Mouse (Mus musculus) ES-E14 (cell line): ENCODE results near the gene Fam189a1. TPM values are rescaled to one million over a fixed set of nuclear protein-coding genes. Genes with fewer than 3 reads are reported as not detected.

Experiments used
- DNase-seq: peaks from one replicate; pipeline ENCODE4 v3.0.0-alpha.2; 2013; ENCODE audit warnings: low read depth, low spot score
- H3K27ac ChIP-seq: 2 replicates; pipeline ENCODE4 v1.5.1; 2012; ENCODE audit warnings: low read depth, mild to moderate bottlenecking, low read length, moderate library complexity, mixed read lengths; ENCODE audit not compliant: poor library complexity, insufficient read depth, severe bottlenecking
- H3K36me3 ChIP-seq: 2 replicates; pipeline ENCODE4 v1.6.1; 2012; ENCODE audit warnings: mild to moderate bottlenecking, low read length, moderate library complexity, mixed read lengths; ENCODE audit not compliant: control insufficient read depth, poor library complexity, insufficient read depth, severe bottlenecking
- H3K4me1 ChIP-seq, 2 experiments: fragments of 150-350 bp in 1 of 2; sonication (generic) in 1 of 2; 2 replicates each; pipeline ENCODE4 v1.6.1; 2012; ENCODE audit warnings: low read length in 2 of 2, mild to moderate bottlenecking in 1 of 2, mixed read lengths in 1 of 2; ENCODE audit not compliant: control insufficient read depth in 2 of 2, insufficient read depth in 2 of 2, poor library complexity in 1 of 2
- H3K4me3 ChIP-seq, 2 experiments: fragments of 150-350 bp in 1 of 2; sonication (generic) in 1 of 2; 2 replicates each; pipeline ENCODE4 v1.5.1; 2012; ENCODE audit warnings: low read length in 2 of 2, low read depth in 1 of 2, mild to moderate bottlenecking in 1 of 2, mixed read lengths in 1 of 2; ENCODE audit not compliant: insufficient read depth in 1 of 2, poor library complexity in 1 of 2, severe bottlenecking in 1 of 2
- H3K9ac ChIP-seq: 2 replicates; pipeline ENCODE4 v1.6.1; 2012; ENCODE audit warnings: low read depth, mild to moderate bottlenecking, low read length, mixed read lengths; ENCODE audit not compliant: poor library complexity, insufficient read depth, severe bottlenecking
- H3K9me3 ChIP-seq: fragments of 150-350 bp; sonication (generic); 2 replicates; pipeline ENCODE4 v1.6.1; 2012; ENCODE audit warnings: low read depth, mild to moderate bottlenecking, low read length; ENCODE audit not compliant: control insufficient read depth, insufficient read depth
- CHD2 ChIP-seq: IDR thresholded peaks from 2 replicates; pipeline ENCODE4 v1.6.1; 2014; ENCODE audit warnings: mild to moderate bottlenecking, low read depth, low read length, inconsistent platforms
- HCFC1 ChIP-seq: IDR thresholded peaks from 2 replicates; pipeline ENCODE4 v1.6.1; 2012; ENCODE audit warnings: low read length, inconsistent platforms, borderline replicate concordance; ENCODE audit not compliant: insufficient read depth
- MAFK ChIP-seq: IDR thresholded peaks from 2 replicates; pipeline ENCODE4 v1.6.1; 2014; ENCODE audit warnings: mild to moderate bottlenecking, low read depth, low read length, inconsistent platforms; ENCODE audit not compliant: insufficient read depth
- ZC3H11A ChIP-seq: IDR thresholded peaks from 2 replicates; pipeline ENCODE4 v1.6.1; 2012; ENCODE audit warnings: low read depth, mild to moderate bottlenecking, inconsistent platforms, low read length, borderline replicate concordance
- ZNF384 ChIP-seq: IDR thresholded peaks from 2 replicates; pipeline ENCODE4 v1.6.1; 2012; ENCODE audit warnings: low read depth, low read length, inconsistent platforms
- in situ Hi-C, 2 experiments: fragments of 600-800 bp; cut with MboI; formaldehyde crosslinking; loops; one replicate each; pipeline ENCODE4 v1.15.1; 2025; ENCODE audit warnings: low sequenced_read_pairs in 2 of 2, inconsistent platforms in 1 of 2; ENCODE audit not compliant: unreplicated experiment in 2 of 2
- total RNA-seq: library from RNA; depleted of rRNA; stranded (reverse); fragments of 300-350 nt; gene quantifications from 2 replicates; pipeline ENCODE4 v1.2.3, GENCODE M21; 2012

The Fam189a1 gene
- total RNA-seq, 1 experiment = 0.67 TPM

DNA sequence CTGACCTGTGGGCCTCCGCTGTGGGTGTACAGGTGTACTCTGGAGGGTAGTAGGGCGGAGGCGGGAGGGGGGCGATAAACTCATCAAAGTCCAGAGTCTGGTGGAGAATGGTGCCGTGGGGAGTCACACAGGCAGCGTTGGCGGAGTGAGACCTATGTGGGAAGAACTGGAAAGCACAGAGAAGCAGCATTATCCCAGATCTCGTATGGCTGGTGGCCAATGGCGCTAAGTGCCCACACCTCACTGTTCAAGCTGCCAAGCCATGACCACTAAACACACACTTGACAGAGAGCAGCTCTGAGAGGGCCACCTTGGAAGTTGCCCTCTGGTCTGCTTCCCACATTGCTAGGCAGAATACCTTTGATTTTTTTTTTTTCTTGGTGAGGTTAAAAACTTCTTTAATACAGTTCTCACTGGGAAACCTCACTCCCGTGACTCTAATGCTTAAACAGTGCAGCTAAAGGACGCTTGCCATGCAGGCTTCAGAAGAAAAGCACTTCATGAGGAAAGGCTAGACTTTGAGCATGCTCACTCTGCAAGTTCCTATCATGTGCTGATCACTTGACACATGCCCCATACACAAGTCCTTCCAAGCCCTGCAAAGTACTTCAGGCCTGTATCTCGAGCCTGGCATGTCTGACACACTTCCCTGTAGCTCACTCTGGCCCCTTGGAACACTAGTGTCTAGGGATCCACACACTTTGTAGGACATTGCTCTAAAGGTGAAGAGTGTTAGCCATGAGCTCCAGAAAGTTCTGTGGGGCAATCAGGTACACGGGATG lies 379.5 kb downstream of the Fam189a1 start:
- DNase-seq = no peak
- no peak overlapping the region for H3K9ac ChIP-seq
- in situ Hi-C loops = no loop called here
- no peaks in the 10 kb centered on the region for H3K36me3 ChIP-seq
- no peak overlapping the region for H3K27ac ChIP-seq
- H3K4me3 ChIP-seq = no peak overlapping the region
- TF ChIP-seq MAFK (no peak), ZNF384 (no peak), CHD2 (no peak), ZC3H11A (no peak), HCFC1 (no peak)
- H3K9me3 ChIP-seq = no peaks in the 10 kb centered on the region
- H3K4me1 ChIP-seq = no peaks in the 10 kb centered on the region

DNA sequence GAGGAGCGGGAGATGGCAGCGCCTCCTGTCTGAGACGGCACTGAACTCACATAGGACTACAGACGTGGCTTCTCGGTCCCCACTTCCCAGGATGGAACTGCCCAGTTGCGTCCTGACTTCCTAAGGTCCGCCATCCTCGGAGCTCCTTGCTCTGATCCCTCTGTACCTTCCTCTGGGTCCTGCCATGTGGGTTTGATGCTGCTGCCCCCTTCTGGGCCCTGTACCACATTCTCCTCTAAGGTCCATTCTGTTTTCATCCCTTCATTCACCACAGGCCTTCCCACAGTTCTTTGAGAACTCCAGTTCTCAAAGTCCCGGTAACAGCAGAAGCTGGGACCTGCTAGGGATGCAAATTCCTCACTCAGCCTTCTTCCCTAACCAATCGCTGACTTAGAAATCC lies 382.9 kb downstream of the Fam189a1 start:
- DNase-seq = no peak

DNA sequence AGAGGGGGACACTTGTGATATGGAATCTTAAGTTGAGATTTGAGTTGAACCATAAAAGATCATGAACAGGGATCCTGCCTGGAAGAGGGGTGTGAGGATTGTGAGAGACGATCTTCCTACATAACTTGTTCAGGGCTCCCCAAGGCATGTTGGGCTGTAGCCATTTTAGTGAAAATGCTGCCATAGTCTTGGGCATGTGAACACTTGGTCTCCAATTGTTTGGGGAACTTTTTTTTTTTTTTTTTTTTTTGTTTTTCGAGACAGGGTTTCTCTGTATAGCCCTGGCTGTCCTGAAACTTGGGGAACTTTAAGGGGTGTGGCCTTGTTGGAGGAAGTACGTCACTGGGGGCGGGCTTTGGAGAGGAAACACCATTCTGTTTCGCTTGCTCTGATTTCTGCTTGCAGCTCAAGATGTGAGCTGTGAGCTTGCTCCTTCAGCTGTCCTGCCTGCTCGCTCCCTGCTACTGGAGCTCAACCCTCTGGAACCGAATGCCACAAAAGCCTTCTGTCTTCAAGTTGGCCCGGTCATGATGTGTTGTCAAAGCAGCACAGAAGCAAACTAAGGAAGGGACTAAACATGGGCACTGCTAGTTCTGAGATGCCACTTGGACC lies 385.5 kb downstream of the Fam189a1 start:
- in situ Hi-C loops = no loop called here
- Histone ChIP-seq H3K4me3 (peak overlapping the region in 1 of 2 experiments; percentile 70; a peak in 2 of 4 replicates), H3K9me3 (no peaks in the 10 kb centered on the region), H3K9ac (no peak overlapping the region), H3K36me3 (no peaks in the 10 kb centered on the region), H3K27ac (no peak overlapping the region), H3K4me1 (no peaks in the 10 kb centered on the region)
- TF ChIP-seq HCFC1 (no peak), ZNF384 (peak; percentile 90), CHD2 (no peak)
- peak; percentile 40 for DNase-seq

More for the DNA sequence above, 382.9 kb downstream of the Fam189a1 start:
- H3K9ac ChIP-seq = no peak overlapping the region
- no peaks in the 10 kb centered on the region for H3K36me3 ChIP-seq
- H3K4me3 ChIP-seq = no peak overlapping the region
- TF ChIP-seq MAFK (no peak), ZC3H11A (no peak), ZNF384 (no peak)
- in situ Hi-C loops = no loop called here
- H3K27ac ChIP-seq = no peak overlapping the region
- H3K4me1 ChIP-seq = no peaks in the 10 kb centered on the region
- H3K9me3 ChIP-seq = no peaks in the 10 kb centered on the region

DNA sequence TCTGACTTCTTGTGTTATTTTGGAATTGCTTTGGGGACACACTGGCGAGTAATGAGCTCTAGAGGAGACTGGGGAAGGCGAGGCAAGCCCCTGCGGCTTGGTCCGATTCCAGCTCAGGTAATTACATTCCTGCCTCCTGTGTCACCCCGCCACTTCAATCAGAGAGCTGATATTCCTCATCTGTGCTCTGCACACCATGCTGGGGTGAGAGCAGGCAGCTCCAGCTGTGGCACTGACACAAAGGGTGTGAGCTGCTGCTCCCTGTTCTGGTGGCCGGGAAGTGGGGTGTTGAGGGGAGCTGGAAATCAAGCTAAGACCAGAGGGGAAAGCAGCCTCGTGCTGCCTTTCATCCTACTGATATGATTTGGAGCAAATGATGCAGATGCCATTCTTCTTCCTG lies 386.6 kb downstream of the Fam189a1 start:
- no peaks in the 10 kb centered on the region for H3K9me3 ChIP-seq
- H3K4me3 ChIP-seq = no peak overlapping the region; a peak in 1 of 4 replicates
- no peaks in the 10 kb centered on the region for H3K36me3 ChIP-seq
- TF ChIP-seq ZNF384 (no peak), HCFC1 (no peak), ZC3H11A (no peak), CHD2 (no peak), MAFK (no peak)
- DNase-seq = no peak
- no peak overlapping the region for H3K27ac ChIP-seq
- H3K4me1 ChIP-seq = no peaks in the 10 kb centered on the region
- H3K9ac ChIP-seq = no peak overlapping the region
- in situ Hi-C loops = no loop called here

DNA sequence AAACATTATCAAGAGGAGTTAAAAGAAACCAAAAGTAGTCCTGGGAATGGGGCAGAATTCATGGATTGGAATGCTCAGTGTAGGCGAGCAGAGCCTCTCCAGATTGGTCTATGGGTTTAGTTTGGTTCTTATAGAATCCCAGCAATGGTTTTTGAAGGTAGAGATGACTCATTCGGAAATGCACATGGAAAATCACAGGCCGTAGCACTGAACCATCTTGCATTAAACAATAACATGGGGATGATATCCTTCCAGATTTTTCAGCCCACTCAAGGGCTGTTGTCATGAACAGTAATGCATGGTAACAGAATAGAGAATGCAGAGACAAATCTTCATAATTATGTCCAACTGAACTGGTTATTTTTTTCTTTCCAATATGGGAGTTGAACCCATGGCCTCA lies 390.8 kb downstream of the Fam189a1 start:
- peaks cover 0 to 2% of the 10 kb centered on the region in 2 experiments; a peak in 1 of 4 replicates for H3K4me1 ChIP-seq
- no peak for DNase-seq
- no peak overlapping the region for H3K9ac ChIP-seq
- TF ChIP-seq ZNF384 (no peak), HCFC1 (no peak), CHD2 (no peak), ZC3H11A (no peak), MAFK (no peak)
- H3K9me3 ChIP-seq = no peaks in the 10 kb centered on the region
- no peak overlapping the region for H3K27ac ChIP-seq
- no peaks in the 10 kb centered on the region for H3K36me3 ChIP-seq
- in situ Hi-C loops = no loop called here
- no peak overlapping the region for H3K4me3 ChIP-seq
